Mouse (Mus musculus): ENCODE measurements around the gene Msl2. TPM values are rescaled to one million over a fixed set of nuclear protein-coding genes. Genes with fewer than 3 reads are reported as not detected.

Gene Msl2
- polyA plus RNA-seq, 1 experiment from 2014 or later = 2.6 TPM

DNA sequence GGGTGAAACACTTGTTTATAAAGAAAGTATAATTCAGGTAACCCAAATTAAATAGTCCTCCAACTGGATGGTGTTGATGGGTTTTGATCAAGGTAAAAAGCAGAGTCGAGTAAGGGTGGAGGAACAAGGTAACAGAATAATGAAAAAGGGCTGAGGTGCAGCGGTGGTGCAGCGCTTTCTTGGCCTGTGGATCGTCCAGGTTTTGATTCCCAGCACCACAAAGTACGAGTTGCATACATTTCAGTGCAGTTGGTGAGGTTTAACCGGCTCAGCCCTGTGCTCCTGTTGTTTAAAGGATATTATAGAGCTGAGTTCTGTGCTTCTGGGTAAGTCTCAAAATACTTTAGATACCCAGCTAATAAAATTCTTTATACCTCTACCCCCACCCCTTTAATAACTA is 31.8 kb downstream of the Msl2 start:
- H3K4me2 ChIP-seq (ENCODE audit: low read depth, low read length) = no peak overlapping the region
- no peaks in the 10 kb centered on the region for H3K9me3 ChIP-seq (ENCODE audit: control insufficient read depth, low read length)
- WGBS = 95% methylated on average over 6 of the region's 6 CpGs
- H3K4me1 ChIP-seq (ENCODE audit: control insufficient read depth, insufficient read depth, low read length) = peaks cover 7% of the 10 kb centered on the region
- no peak overlapping the region for H3K4me3 ChIP-seq (ENCODE audit: low read length)
- H3K27me3 ChIP-seq (replicated peaks; ENCODE audit: control insufficient read depth, insufficient read depth, low read length) = no peaks in the 10 kb centered on the region
- no peak for ATAC-seq
- H3K27ac ChIP-seq (ENCODE audit: low read length) = no peak overlapping the region
- H3K9ac ChIP-seq (ENCODE audit: low read depth, low read length) = no peak overlapping the region
- peaks cover 7% of the 10 kb centered on the region for H3K36me3 ChIP-seq (ENCODE audit: control insufficient read depth, insufficient read depth, low read length)

DNA sequence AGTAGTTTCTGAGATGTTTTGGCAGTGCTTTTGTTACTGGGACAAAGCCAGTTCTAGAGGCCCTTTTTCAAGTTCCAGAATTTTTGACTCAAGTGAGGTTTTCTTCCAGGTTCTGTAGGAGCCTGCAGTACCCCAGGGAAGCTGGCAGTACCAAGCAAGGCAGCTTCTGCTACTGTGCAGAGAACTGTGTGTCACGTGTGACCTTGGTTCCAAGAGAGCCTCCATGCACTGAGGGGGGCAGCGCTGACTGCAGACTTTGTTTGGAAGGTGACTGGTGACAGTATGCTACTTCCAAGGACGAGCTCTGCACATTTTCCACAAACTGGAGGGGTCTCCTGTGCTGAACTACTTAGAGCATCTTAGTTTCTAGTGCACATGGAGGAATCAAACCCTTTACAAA is 33.5 kb downstream of the Msl2 start:
- Histone ChIP-seq H3K4me2 (ENCODE audit: low read depth, low read length) (no peak overlapping the region), H3K4me3 (ENCODE audit: low read length) (no peak overlapping the region), H3K9me3 (ENCODE audit: control insufficient read depth, low read length) (no peaks in the 10 kb centered on the region), H3K27me3 (replicated peaks; ENCODE audit: control insufficient read depth, insufficient read depth, low read length) (no peaks in the 10 kb centered on the region), H3K9ac (ENCODE audit: low read depth, low read length) (no peak overlapping the region), H3K36me3 (ENCODE audit: control insufficient read depth, insufficient read depth, low read length) (peaks cover 3% of the 10 kb centered on the region; the same call in 1 of the 2 replicates), H3K4me1 (ENCODE audit: control insufficient read depth, insufficient read depth, low read length) (0 out of 2 replicates have a peak, but pooled peaks cover 2% of the 10 kb centered on the region), H3K27ac (ENCODE audit: low read length) (no peak overlapping the region)
- no peak for ATAC-seq
- WGBS = 79% methylated on average over 3 of the region's 3 CpGs

DNA sequence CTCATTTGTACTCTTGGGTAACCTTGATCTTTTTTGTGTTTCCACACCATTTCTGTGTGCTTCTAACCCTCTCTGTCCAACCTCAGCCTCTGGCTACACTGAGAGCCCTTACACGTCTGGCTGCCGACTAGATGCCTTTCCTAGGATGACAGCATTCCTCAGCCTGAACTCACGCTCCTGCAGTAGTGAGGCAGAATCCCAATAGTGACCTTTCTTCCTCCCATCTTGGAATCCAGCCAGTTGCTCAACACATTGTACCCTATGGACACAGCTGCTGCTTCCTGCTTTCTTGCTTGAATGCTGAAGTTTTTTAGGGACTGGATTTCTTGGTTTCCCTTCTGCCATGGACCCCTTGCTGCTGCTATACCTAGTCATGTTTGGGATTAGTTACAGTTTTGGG is 36.1 kb downstream of the Msl2 start:
- Histone ChIP-seq H3K27me3 (replicated peaks; ENCODE audit: control insufficient read depth, insufficient read depth, low read length) (no peaks in the 10 kb centered on the region), H3K27ac (ENCODE audit: low read length) (no peak overlapping the region), H3K4me1 (ENCODE audit: control insufficient read depth, insufficient read depth, low read length) (0 out of 2 replicates have a peak, but pooled peaks cover 2% of the 10 kb centered on the region), H3K9ac (ENCODE audit: low read depth, low read length) (no peak overlapping the region), H3K36me3 (ENCODE audit: control insufficient read depth, insufficient read depth, low read length) (peaks cover 3% of the 10 kb centered on the region; the same call in 1 of the 2 replicates), H3K9me3 (ENCODE audit: control insufficient read depth, low read length) (no peaks in the 10 kb centered on the region), H3K4me3 (ENCODE audit: low read length) (no peak overlapping the region), H3K4me2 (ENCODE audit: low read depth, low read length) (no peak overlapping the region)
- ATAC-seq = peak; percentile 64
- 21% methylated on average over 3 of the region's 3 CpGs for WGBS

DNA sequence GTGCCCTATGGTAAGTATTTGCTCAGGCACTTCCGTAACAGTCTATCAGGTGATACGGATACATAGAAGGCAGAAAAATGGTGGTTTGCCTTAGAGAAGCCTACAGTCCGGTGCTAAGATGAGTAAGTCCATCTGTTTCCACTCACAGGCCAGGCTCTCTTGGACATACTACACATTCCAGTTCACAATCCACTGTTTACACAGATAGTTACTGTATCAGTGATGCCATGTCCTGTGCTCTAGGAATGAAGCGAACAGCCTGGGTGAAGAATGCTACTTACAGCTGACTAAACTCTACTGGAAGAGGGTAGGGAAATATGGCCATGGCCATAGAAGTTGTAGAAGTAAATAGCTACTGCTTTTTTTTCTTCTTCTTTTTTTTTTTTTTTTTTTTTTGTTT is 39.4 kb downstream of the Msl2 start:
- no peaks in the 10 kb centered on the region for H3K9me3 ChIP-seq (ENCODE audit: control insufficient read depth, low read length)

DNA sequence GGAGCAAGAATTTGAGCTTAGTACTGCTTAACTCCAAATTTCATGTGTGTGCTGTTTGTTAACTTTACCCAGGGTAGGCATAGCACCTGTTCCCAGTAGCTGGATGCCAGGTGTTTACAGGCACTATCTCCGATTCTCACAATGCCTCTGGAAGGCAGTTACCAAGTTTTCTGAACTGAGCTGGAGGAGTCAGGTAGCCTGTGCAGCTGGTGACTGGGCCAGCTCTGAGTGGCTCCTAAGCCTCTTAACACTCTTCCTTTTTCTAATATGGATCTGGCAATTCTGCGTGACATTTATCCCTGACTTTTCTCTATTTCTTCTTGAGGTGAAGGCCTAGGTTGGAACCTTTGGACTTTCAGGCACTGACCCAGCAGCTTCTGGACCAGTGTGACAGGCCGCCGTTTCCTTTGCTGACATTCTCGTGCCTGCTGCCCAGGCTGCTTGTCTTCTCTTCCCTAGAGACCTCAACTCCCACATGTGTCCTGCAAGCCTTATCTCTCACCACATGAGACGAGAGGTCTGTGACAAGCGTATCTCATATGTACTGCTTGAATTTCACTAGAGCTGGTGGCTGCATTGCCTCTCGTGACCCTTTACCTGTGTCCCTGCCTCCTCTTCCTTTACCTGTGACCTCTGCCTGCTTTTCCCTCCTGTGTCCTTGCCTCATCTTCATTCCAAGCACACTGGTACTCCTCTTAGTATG is 40.4 kb downstream of the Msl2 start:
- no peak overlapping the region for H3K4me2 ChIP-seq (ENCODE audit: low read depth, low read length)
- H3K36me3 ChIP-seq (ENCODE audit: control insufficient read depth, insufficient read depth, low read length) = no peaks in the 10 kb centered on the region
- H3K4me3 ChIP-seq (ENCODE audit: low read length) = no peak overlapping the region
- no peaks in the 10 kb centered on the region for H3K27me3 ChIP-seq (replicated peaks; ENCODE audit: control insufficient read depth, insufficient read depth, low read length)
- no peak overlapping the region for H3K9ac ChIP-seq (ENCODE audit: low read depth, low read length)
- H3K27ac ChIP-seq (ENCODE audit: low read length) = no peak overlapping the region
- no peak for ATAC-seq
- WGBS = 83% methylated on average over 8 of the region's 8 CpGs
- no peaks in the 10 kb centered on the region for H3K9me3 ChIP-seq (ENCODE audit: control insufficient read depth, low read length)
- 0 out of 2 replicates have a peak, but pooled peaks cover 2% of the 10 kb centered on the region for H3K4me1 ChIP-seq (ENCODE audit: control insufficient read depth, insufficient read depth, low read length)

More for the DNA sequence above, 39.4 kb downstream of the Msl2 start:
- H3K27me3 ChIP-seq (replicated peaks; ENCODE audit: control insufficient read depth, insufficient read depth, low read length) = no peaks in the 10 kb centered on the region
- 73% methylated on average over 4 of the region's 4 CpGs for WGBS
- no peaks in the 10 kb centered on the region for H3K36me3 ChIP-seq (ENCODE audit: control insufficient read depth, insufficient read depth, low read length)
- no peak overlapping the region for H3K4me3 ChIP-seq (ENCODE audit: low read length)
- H3K27ac ChIP-seq (ENCODE audit: low read length) = no peak overlapping the region
- H3K9ac ChIP-seq (ENCODE audit: low read depth, low read length) = no peak overlapping the region
- H3K4me1 ChIP-seq (ENCODE audit: control insufficient read depth, insufficient read depth, low read length) = 0 out of 2 replicates have a peak, but pooled peaks cover 2% of the 10 kb centered on the region
- no peak overlapping the region for H3K4me2 ChIP-seq (ENCODE audit: low read depth, low read length)
- ATAC-seq = 0 out of 2 replicates have a peak, but pooled peaks have one; percentile 24

DNA sequence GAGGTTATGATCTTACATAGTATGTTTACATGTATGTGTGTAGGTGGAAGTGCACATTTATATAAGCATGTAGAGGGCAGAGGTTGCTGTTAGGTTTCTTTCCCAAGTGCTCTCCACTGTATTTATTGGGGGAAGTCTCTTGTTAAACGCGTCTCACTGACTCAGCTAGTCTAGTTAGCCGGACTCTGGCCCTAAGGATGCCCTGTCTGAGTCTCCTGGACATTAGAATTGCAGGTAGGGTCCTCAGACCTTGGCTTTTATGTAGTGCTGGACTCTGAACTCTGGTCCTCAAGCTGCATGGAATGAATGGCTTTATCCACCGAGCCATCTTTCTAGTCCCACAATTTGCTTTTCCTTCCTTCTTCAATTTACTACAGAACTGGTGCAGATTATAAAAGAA is 69.7 kb downstream of the Msl2 start:
- no peak overlapping the region for H3K9ac ChIP-seq (ENCODE audit: low read depth, low read length)
- no peaks in the 10 kb centered on the region; the same call in 1 of the 2 replicates for H3K36me3 ChIP-seq (ENCODE audit: control insufficient read depth, insufficient read depth, low read length)
- no peaks in the 10 kb centered on the region for H3K4me1 ChIP-seq (ENCODE audit: control insufficient read depth, insufficient read depth, low read length)
- no peaks in the 10 kb centered on the region for H3K27me3 ChIP-seq (replicated peaks; ENCODE audit: control insufficient read depth, insufficient read depth, low read length)
- ATAC-seq = peak; percentile 63
- no peak overlapping the region for H3K4me3 ChIP-seq (ENCODE audit: low read length)
- H3K27ac ChIP-seq (ENCODE audit: low read length) = no peak overlapping the region; the same call in 1 of the 2 replicates
- WGBS = 83% methylated on average over 4 of the region's 4 CpGs
- no peak overlapping the region for H3K4me2 ChIP-seq (ENCODE audit: low read depth, low read length)
- H3K9me3 ChIP-seq (ENCODE audit: control insufficient read depth, low read length) = no peaks in the 10 kb centered on the region

DNA sequence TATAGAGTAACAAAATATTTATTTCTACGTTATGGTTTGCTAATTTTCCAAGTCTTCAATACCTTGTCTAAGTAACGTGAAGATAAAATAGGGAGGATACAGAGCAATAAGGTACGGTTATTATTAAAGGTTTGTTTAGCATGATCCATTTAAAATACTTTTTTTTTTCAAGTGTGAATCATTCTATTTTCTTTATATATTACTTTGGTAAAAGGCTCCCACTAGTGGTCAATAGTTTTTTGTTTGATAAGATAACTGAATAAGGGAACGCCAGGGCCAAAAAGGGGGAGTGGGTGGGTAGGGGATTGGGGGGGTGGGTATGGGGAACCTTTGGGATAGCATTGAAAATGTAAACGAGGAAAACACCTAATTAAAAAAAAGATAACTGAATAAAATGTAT is 79.0 kb downstream of the Msl2 start:
- H3K9ac ChIP-seq (ENCODE audit: low read depth, low read length) = no peak overlapping the region
- no peaks in the 10 kb centered on the region for H3K27me3 ChIP-seq (replicated peaks; ENCODE audit: control insufficient read depth, insufficient read depth, low read length)
- no peak overlapping the region for H3K27ac ChIP-seq (ENCODE audit: low read length)
- H3K4me2 ChIP-seq (ENCODE audit: low read depth, low read length) = no peak overlapping the region
- H3K4me1 ChIP-seq (ENCODE audit: control insufficient read depth, insufficient read depth, low read length) = no peaks in the 10 kb centered on the region
- H3K9me3 ChIP-seq (ENCODE audit: control insufficient read depth, low read length) = no peaks in the 10 kb centered on the region
- WGBS = 72% methylated on average over 5 of the region's 5 CpGs
- no peaks in the 10 kb centered on the region for H3K36me3 ChIP-seq (ENCODE audit: control insufficient read depth, insufficient read depth, low read length)
- ATAC-seq = no peak
- no peak overlapping the region for H3K4me3 ChIP-seq (ENCODE audit: low read length)

Other genes starting within 250 kb of the Msl2 start
- gene Pccb, start 39.2 kb upstream of the Msl2 start, polyA plus RNA-seq (2015; fragmentation: Nextera tagmentation; extraction: Ambion mirVana) = 29.8 and 30.9 TPM in 2 replicates
- gene Ppp2r3a, start 177.7 kb downstream of the Msl2 start, polyA plus RNA-seq (2015; fragmentation: Nextera tagmentation; extraction: Ambion mirVana) = 7.4 and 8.1 TPM in 2 replicates